Mouse (Mus musculus): Measurements from ENCODE around the gene Pjvk.

- TF ChIP-seq CTCF (IDR thresholded peaks at IDR 0.05; ENCODE audit: low read depth, low read length) (no peak), EP300 (IDR thresholded peaks at IDR 0.05; ENCODE audit: insufficient read depth, low read depth, low read length) (no peak), POLR2A (IDR thresholded peaks at IDR 0.05; ENCODE audit: insufficient read depth, low read length) (no peak)
Measured at GRCm38 (mm10) chr2:76639637-76640036, 8.6 kb upstream of the Pjvk start.

Measured in ES-Bruce4 (cell line).